Mouse (Mus musculus): ENCODE data around the gene 4921509C19Rik. TPM values are rescaled to one million over a fixed set of nuclear protein-coding genes. Genes with fewer than 3 reads are reported as not detected.

4921509C19Rik gene
- polyA plus RNA-seq (2014; fragmentation: Illumina TruSeq; extraction: RNeasy Lipid Tissue Mini Kit (QIAGEN cat#74804); ENCODE audit: low read depth, low replicate concordance) = 62.9 TPM

DNA sequence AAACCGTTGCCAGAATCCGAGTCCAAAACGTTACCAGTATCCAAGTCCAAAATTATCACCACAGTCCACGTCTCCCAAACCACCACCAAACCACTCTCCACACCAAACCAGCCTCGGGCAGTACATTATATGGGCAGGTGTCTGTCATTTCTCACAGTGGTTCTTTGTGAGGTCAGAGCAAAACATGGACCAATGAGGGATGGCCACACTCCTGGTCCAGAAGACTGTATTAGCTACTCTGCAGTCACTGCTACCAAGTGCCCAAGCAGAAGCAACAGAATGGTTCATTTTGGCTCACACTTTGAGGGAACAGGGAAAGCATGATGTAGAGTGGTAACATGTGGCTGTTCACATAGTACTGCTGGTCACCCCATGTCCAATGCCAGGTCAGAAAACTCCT, at the start of gene 4921509C19Rik:
TSS of gene 4921509C19Rik (minus strand) at position 101 of the 400 bp plus-strand sequence.

DNA sequence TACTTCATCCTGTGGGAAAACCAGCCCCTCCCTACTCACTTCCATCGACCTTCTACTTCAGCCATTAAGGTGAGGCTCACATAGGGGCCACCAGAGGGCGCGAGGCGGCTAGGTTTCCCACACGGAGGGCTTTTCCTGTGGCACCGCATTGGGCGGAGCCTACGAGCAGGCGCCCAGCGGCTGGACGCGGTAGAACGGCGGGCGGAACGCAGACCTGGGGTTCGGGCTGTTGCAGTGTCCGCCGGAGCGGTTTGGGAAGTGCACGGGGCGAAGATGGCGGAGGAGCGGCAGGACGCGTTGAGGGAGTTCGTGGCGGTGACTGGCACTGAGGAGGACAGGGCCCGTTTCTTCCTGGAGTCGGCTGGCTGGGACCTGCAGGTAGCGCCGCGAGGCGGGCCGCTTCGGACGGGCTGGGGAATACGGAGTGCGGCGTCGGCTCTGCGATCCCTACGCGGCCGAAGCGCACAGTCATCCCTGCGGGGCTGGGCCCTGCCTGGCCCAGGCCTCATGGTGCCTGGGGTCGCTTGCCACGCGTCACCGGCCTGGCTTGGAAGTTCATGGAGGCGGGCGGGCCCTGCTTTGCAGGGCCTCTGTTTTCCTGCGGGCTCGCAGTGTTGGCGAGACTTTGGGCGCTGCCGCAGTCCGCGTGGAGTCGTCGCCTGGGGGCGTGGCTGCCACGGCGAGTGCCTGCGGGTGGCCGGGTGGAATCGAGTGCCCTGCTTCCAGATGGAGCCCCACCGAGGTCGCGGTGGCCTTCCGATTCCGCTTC, 18.3 kb upstream of the 4921509C19Rik start, which contains the start of gene Nsfl1c:
TSS of gene Nsfl1c (plus strand) at position 148 of the 769 bp plus-strand sequence.

Other genes with a start within 250 kb of the 4921509C19Rik start
- gene Nsfl1c, start 18.0 kb upstream of the 4921509C19Rik start, polyA plus RNA-seq (2014; fragmentation: Illumina TruSeq; extraction: RNeasy Lipid Tissue Mini Kit (QIAGEN cat#74804); ENCODE audit: low read depth, low replicate concordance) = 21.2 TPM
- 242 TPM for gene Fkbp1a, start 66.3 kb upstream of the 4921509C19Rik start, polyA plus RNA-seq (2014; fragmentation: Illumina TruSeq; extraction: RNeasy Lipid Tissue Mini Kit (QIAGEN cat#74804); ENCODE audit: low read depth, low replicate concordance)
- gene Sdcbp2, start 96.5 kb upstream of the 4921509C19Rik start, polyA plus RNA-seq (2014; fragmentation: Illumina TruSeq; extraction: RNeasy Lipid Tissue Mini Kit (QIAGEN cat#74804); ENCODE audit: low read depth, low replicate concordance) = 0.39 TPM
- not detected for gene Snph, start 156.4 kb upstream of the 4921509C19Rik start, polyA plus RNA-seq (2014; fragmentation: Illumina TruSeq; extraction: RNeasy Lipid Tissue Mini Kit (QIAGEN cat#74804); ENCODE audit: low read depth, low replicate concordance)
- 11.4 TPM for gene Rad21l, start 192.4 kb upstream of the 4921509C19Rik start, polyA plus RNA-seq (2014; fragmentation: Illumina TruSeq; extraction: RNeasy Lipid Tissue Mini Kit (QIAGEN cat#74804); ENCODE audit: low read depth, low replicate concordance)
- gene Tmem74b, start 225.9 kb upstream of the 4921509C19Rik start, polyA plus RNA-seq (2014; fragmentation: Illumina TruSeq; extraction: RNeasy Lipid Tissue Mini Kit (QIAGEN cat#74804); ENCODE audit: low read depth, low replicate concordance) = not detected